Mouse (Mus musculus): Measurements from ENCODE around the gene Gm28778. TPM values are rescaled to one million over a fixed set of nuclear protein-coding genes. Genes with fewer than 3 reads are reported as not detected.
A peak's percentile ranks its signal among the peaks of the same experiment; 100 is the strongest.
"Not testable (repeated sequence)": the region's sequence is repeated elsewhere in the genome, so short reads cannot be mapped to it uniquely, and the experiment has no call there.

Gm28778 gene
- total RNA-seq (2014; rRNA removed), result not detected in 2 replicates
- polyA plus RNA-seq (2015; fragmentation: Nextera tagmentation; extraction: Ambion mirVana), result not detected in 2 replicates

DNA sequence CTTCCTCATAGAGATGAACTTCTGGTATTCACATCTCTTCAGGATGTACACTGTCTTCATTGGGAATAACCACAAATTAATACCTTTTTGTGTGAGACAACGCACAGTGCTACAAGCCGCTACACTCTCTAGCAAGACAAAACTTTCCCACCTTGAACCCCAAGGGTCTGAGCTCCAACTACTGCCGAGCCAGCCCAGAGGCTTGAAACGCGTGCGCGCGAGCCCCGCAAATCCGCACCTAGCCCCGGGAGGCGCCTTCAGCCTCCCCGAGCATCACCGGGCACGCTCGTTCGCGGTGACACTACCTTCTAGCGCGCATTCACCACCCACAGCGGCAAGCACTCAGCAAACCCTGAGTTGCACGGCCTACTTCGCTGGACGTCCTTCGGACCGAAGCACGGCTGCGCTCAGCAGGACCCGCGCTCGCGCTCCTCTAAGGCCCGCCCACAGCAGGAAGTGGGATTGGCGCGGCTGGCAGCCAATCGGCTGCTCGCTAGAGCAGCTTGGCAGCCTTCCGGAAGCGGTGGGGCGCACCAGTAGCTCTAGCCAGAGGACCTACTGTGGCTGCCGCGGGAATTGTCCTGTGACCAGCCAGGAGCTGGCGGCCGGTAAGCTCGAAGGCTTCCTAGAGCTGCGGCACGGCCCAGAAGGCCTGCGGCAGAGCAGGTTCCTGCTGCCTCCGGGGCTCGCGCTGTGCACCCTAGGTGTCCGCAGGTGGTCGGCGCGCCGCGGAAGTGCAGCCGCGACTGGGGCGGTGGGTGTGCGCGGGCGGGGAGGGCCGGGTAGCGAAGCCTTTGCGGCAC is at the start of gene Gm28778, which contains the start of the genes Pms1 and Ormdl1:
Gm28778 (plus strand) TSS at position 531 of the 803 bp plus-strand sequence.
Pms1 (minus strand) TSS at position 438 of the 803 bp plus-strand sequence.
Ormdl1 (plus strand) TSS at position 515 of the 803 bp plus-strand sequence.
- peak within 1 kb of the TSS; percentile 72 for H3K4me2 ChIP-seq (ENCODE audit: low read depth, low read length)
- peak within 1 kb of the TSS; percentile 78 for H3K27ac ChIP-seq
- DNase-seq (ENCODE audit: low spot score) (peak; percentile 97), ATAC-seq (peak; percentile 100)
- no peaks in the 10 kb centered on the region for H3K9me3 ChIP-seq (ENCODE audit: low read length)
- H3K4me3 ChIP-seq (ENCODE audit: low read length), result peak within 1 kb of the TSS; percentile 92
- peak; percentile 41 for TF ChIP-seq CTCF (IDR thresholded peaks at IDR 0.05; ENCODE audit: low read depth)
- under 1% methylated on average over 60 of the region's 66 CpGs for WGBS
- H3K36me3 ChIP-seq (ENCODE audit: insufficient read depth, low read length), result no peaks in the 10 kb centered on the region
- H3K4me1 ChIP-seq (ENCODE audit: insufficient read depth, low read length), result no peaks in the 10 kb centered on the region
- peak within 1 kb of the TSS; percentile 65 for H3K9ac ChIP-seq (replicated peaks; ENCODE audit: low read length)
- no peaks in the 10 kb centered on the region for H3K27me3 ChIP-seq (ENCODE audit: insufficient read depth, low read length)

DNA sequence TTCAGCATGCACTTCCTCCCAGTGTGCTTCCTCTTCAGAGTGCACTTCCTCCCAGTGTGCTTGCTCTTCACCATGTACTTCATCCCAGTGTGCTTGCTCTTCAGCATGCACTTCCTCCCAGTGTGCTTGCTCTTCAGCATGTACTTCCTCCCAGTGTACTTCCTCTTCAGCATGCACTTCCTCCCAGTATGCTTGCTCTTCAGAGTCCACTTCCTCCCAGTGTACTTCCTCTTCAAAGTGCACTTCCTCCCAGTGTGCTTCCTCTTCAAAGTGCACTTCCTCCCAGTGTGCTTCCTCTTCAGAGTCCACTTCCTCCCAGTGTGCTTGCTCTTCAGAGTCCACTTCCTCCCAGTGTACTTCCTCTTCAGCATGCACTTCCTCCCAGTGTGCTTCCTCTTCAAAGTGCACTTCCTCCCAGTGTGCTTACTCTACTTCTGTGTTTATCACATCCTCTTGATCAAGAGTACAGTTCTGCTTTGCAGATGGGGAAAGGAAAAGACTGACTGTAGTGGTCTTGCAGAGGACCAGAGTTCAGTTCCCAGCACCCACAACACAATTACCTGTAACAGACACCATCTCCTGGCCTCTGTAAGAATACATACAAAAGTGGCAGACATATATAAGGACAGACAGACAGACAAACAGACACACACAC is 31.8 kb upstream of the Gm28778 start:
- not testable (repeated sequence) for H3K27me3 ChIP-seq (ENCODE audit: insufficient read depth, low read length); ATAC-seq; H3K9me3 ChIP-seq (ENCODE audit: low read length); H3K36me3 ChIP-seq (ENCODE audit: insufficient read depth, low read length); H3K4me3 ChIP-seq (ENCODE audit: low read length); H3K4me2 ChIP-seq (ENCODE audit: low read depth, low read length); H3K9ac ChIP-seq (replicated peaks; ENCODE audit: low read length); DNase-seq (ENCODE audit: low spot score); H3K27ac ChIP-seq; H3K4me1 ChIP-seq (ENCODE audit: insufficient read depth, low read length)

DNA sequence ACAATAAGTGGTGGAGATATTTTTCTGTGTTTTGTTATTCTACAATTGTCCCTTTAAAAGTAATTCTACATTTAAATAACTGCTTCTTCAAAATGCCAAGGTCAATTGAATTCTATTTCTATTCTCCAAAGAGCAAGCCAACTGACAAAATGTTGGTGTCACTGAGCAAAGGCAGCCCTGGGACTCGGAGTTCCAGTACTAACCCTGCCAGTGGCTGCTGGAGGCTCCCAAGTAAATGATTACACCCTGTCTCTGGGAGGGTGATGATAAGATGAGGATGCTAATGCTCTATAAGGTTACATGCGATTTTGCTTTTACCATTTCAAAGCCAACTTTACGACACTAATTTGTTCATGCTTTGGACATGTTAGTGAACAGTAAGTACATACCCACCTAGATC is 27.0 kb upstream of the Gm28778 start:
- WGBS, result 86% methylated on average over 3 of the region's 3 CpGs
- ATAC-seq (no peak), DNase-seq (ENCODE audit: low spot score) (no peak)
- Histone ChIP-seq H3K9ac (replicated peaks; ENCODE audit: low read length) (no peak overlapping the region), H3K4me3 (ENCODE audit: low read length) (no peak overlapping the region), H3K4me1 (ENCODE audit: insufficient read depth, low read length) (no peaks in the 10 kb centered on the region), H3K27me3 (ENCODE audit: insufficient read depth, low read length) (no peaks in the 10 kb centered on the region), H3K36me3 (ENCODE audit: insufficient read depth, low read length) (no peaks in the 10 kb centered on the region), H3K4me2 (ENCODE audit: low read depth, low read length) (no peak overlapping the region), H3K27ac (no peak overlapping the region), H3K9me3 (ENCODE audit: low read length) (no peaks in the 10 kb centered on the region)
- no peak for TF ChIP-seq CTCF (IDR thresholded peaks at IDR 0.05; ENCODE audit: low read depth)

DNA sequence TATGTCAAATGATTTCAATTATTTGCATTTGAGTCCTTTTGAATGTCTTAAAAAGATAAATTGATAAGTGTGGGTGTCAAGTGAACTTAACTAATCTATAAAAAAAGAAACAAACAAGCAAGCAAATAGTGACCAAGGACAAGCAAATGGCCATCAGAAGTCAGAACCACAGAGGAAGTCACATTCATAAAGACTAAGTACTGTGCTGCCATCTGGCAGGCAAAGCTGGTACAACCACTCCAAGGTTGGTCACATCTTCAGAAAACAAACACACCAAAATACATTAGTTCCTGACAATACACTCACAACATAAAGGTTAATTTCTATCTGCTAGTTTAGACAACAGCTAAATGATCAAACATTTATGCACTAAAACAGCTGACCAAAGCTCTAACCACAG is 24.3 kb upstream of the Gm28778 start:
- Histone ChIP-seq H3K9ac (replicated peaks; ENCODE audit: low read length) (no peak overlapping the region), H3K27me3 (ENCODE audit: insufficient read depth, low read length) (no peaks in the 10 kb centered on the region), H3K27ac (no peak overlapping the region), H3K9me3 (ENCODE audit: low read length) (no peaks in the 10 kb centered on the region), H3K4me3 (ENCODE audit: low read length) (no peak overlapping the region), H3K4me1 (ENCODE audit: insufficient read depth, low read length) (no peaks in the 10 kb centered on the region), H3K4me2 (ENCODE audit: low read depth, low read length) (no peak overlapping the region), H3K36me3 (ENCODE audit: insufficient read depth, low read length) (no peaks in the 10 kb centered on the region)
- ATAC-seq, result peak; percentile 74
- TF ChIP-seq CTCF (IDR thresholded peaks at IDR 0.05; ENCODE audit: low read depth), result peak; percentile 80
- DNase-seq (ENCODE audit: low spot score), result peak; percentile 78

DNA sequence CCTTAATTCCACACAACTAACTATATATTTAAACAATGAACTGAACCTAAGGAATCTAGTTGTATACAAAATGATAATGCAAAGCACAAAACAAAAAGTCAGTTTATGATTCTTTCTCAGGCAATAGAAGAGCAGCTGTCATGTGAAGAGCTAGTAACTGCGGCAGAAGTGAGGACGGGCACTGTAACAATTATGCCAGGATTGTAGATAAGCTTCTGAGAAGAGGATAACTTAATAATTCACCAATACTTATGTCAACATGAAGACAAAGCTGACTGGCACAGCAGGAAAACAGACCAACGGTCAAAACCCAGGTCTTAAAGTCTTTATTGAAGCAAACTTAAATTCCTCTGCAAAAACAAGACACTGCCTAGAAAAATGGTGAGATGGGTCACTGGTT is 5.7 kb upstream of the Gm28778 start:
- TF ChIP-seq CTCF (IDR thresholded peaks at IDR 0.05; ENCODE audit: low read depth), result no peak
- no peaks in the 10 kb centered on the region for H3K4me1 ChIP-seq (ENCODE audit: insufficient read depth, low read length)
- ATAC-seq, result no peak
- no peak overlapping the region for H3K4me3 ChIP-seq (ENCODE audit: low read length)
- H3K9me3 ChIP-seq (ENCODE audit: low read length), result no peaks in the 10 kb centered on the region
- H3K9ac ChIP-seq (replicated peaks; ENCODE audit: low read length), result no peak overlapping the region
- 80% methylated on average over 3 of the region's 3 CpGs for WGBS
- DNase-seq (ENCODE audit: low spot score), result no peak
- H3K4me2 ChIP-seq (ENCODE audit: low read depth, low read length), result no peak overlapping the region
- no peaks in the 10 kb centered on the region for H3K27me3 ChIP-seq (ENCODE audit: insufficient read depth, low read length)
- H3K27ac ChIP-seq, result no peak overlapping the region
- H3K36me3 ChIP-seq (ENCODE audit: insufficient read depth, low read length), result no peaks in the 10 kb centered on the region

DNA sequence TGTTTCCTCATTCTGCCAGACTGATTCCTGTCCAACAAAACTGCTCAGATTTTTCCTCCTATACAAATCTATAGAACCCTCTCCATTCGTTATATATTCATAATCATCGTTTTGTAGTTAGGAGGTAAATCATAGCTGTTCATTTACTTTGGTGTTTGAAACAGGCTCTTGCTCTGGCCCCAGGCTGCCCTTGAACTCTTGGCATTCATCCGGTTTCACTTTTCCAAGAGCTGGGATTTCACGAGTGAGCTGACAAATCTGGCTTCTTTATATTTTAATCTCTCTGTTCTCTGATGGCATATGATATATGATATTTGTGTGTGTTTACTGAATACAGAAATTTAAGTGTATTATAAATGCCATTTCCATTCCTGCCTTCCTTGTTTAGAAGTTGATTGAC is 3.6 kb downstream of the Gm28778 start:
- H3K27ac ChIP-seq, result no peak overlapping the region
- H3K9me3 ChIP-seq (ENCODE audit: low read length), result no peaks in the 10 kb centered on the region
- H3K4me1 ChIP-seq (ENCODE audit: insufficient read depth, low read length), result no peaks in the 10 kb centered on the region
- no peaks in the 10 kb centered on the region for H3K27me3 ChIP-seq (ENCODE audit: insufficient read depth, low read length)
- no peak overlapping the region for H3K4me3 ChIP-seq (ENCODE audit: low read length)
- TF ChIP-seq CTCF (IDR thresholded peaks at IDR 0.05; ENCODE audit: low read depth), result no peak
- H3K9ac ChIP-seq (replicated peaks; ENCODE audit: low read length), result no peak overlapping the region
- H3K4me2 ChIP-seq (ENCODE audit: low read depth, low read length), result no peak overlapping the region
- ATAC-seq, result no peak
- no peaks in the 10 kb centered on the region for H3K36me3 ChIP-seq (ENCODE audit: insufficient read depth, low read length)
- DNase-seq (ENCODE audit: low spot score), result no peak
- 88% methylated on average over 4 of the region's 4 CpGs for WGBS

Measured in hindbrain, postnatal 0 days (tissue).